Mouse (Mus musculus): ENCODE measurements around the gene Elmo1. TPM values are rescaled to one million over a fixed set of nuclear protein-coding genes. Genes with fewer than 3 reads are reported as not detected.

Elmo1 gene
- polyA plus RNA-seq, 1 experiment from 2014 or later: 43.2 TPM

- H3K9me3 ChIP-seq (replicated peaks; ENCODE audit: control insufficient read depth, low read length, poor library complexity, severe bottlenecking): no peaks in the 10 kb centered on the region
- peak; percentile 64 for ATAC-seq
- WGBS: 61% methylated on average over 3 of the region's 3 CpGs
Observed at GRCm38 (mm10) chr13:20299424-20299823, 209.0 kb downstream of the Elmo1 start.

GRCm38 (mm10) chr13:20300052-20300564 lies 209.7 kb downstream of the Elmo1 start:
- H3K27ac ChIP-seq (ENCODE audit: low read length): no peak overlapping the region
- H3K4me2 ChIP-seq (ENCODE audit: low read length): no peak overlapping the region
- no peak overlapping the region for H3K9ac ChIP-seq (ENCODE audit: low read depth, low read length)
- no peak for ATAC-seq
- no peaks in the 10 kb centered on the region for H3K27me3 ChIP-seq (ENCODE audit: control insufficient read depth, insufficient read depth, low read depth, low read length)
- no peaks in the 10 kb centered on the region for H3K9me3 ChIP-seq (replicated peaks; ENCODE audit: control insufficient read depth, low read length, poor library complexity, severe bottlenecking)
- H3K4me3 ChIP-seq (ENCODE audit: low read depth, low read length): no peak overlapping the region
- no peaks in the 10 kb centered on the region for H3K36me3 ChIP-seq (ENCODE audit: control insufficient read depth, insufficient read depth, low read length)
- no peaks in the 10 kb centered on the region for H3K4me1 ChIP-seq (ENCODE audit: control insufficient read depth, insufficient read depth, low read length)
- 85% methylated on average over 3 of the region's 3 CpGs for WGBS

More at GRCm38 (mm10) chr13:20299424-20299823, 209.0 kb downstream of the Elmo1 start:
- H3K9ac ChIP-seq (ENCODE audit: low read depth, low read length): no peak overlapping the region
- H3K4me1 ChIP-seq (ENCODE audit: control insufficient read depth, insufficient read depth, low read length): no peaks in the 10 kb centered on the region
- no peak overlapping the region for H3K4me3 ChIP-seq (ENCODE audit: low read depth, low read length)
- no peaks in the 10 kb centered on the region for H3K27me3 ChIP-seq (ENCODE audit: control insufficient read depth, insufficient read depth, low read depth, low read length)
- no peaks in the 10 kb centered on the region for H3K36me3 ChIP-seq (ENCODE audit: control insufficient read depth, insufficient read depth, low read length)
- H3K4me2 ChIP-seq (ENCODE audit: low read length): no peak overlapping the region
- no peak overlapping the region for H3K27ac ChIP-seq (ENCODE audit: low read length)

GRCm38 (mm10) chr13:20300626-20301025 lies 210.2 kb downstream of the Elmo1 start:
- H3K4me1 ChIP-seq (ENCODE audit: control insufficient read depth, insufficient read depth, low read length): no peaks in the 10 kb centered on the region
- no peak overlapping the region for H3K27ac ChIP-seq (ENCODE audit: low read length)
- no peak overlapping the region for H3K4me2 ChIP-seq (ENCODE audit: low read length)
- no peaks in the 10 kb centered on the region for H3K36me3 ChIP-seq (ENCODE audit: control insufficient read depth, insufficient read depth, low read length)
- no peak overlapping the region for H3K4me3 ChIP-seq (ENCODE audit: low read depth, low read length)
- no peaks in the 10 kb centered on the region for H3K27me3 ChIP-seq (ENCODE audit: control insufficient read depth, insufficient read depth, low read depth, low read length)
- no peak overlapping the region for H3K9ac ChIP-seq (ENCODE audit: low read depth, low read length)
- 88% methylated on average over 3 of the region's 3 CpGs for WGBS
- no peak for ATAC-seq
- H3K9me3 ChIP-seq (replicated peaks; ENCODE audit: control insufficient read depth, low read length, poor library complexity, severe bottlenecking): no peaks in the 10 kb centered on the region

GRCm38 (mm10) chr13:20301760-20302159 lies 211.4 kb downstream of the Elmo1 start:
- WGBS: 95% methylated on average over 7 of the region's 7 CpGs
- no peak overlapping the region for H3K4me2 ChIP-seq (ENCODE audit: low read length)
- peaks cover 4% of the 10 kb centered on the region; the same call in 1 of the 2 replicates for H3K4me1 ChIP-seq (ENCODE audit: control insufficient read depth, insufficient read depth, low read length)
- no peaks in the 10 kb centered on the region for H3K9me3 ChIP-seq (replicated peaks; ENCODE audit: control insufficient read depth, low read length, poor library complexity, severe bottlenecking)
- no peak for ATAC-seq
- no peak overlapping the region for H3K9ac ChIP-seq (ENCODE audit: low read depth, low read length)
- H3K4me3 ChIP-seq (ENCODE audit: low read depth, low read length): no peak overlapping the region
- no peaks in the 10 kb centered on the region for H3K27me3 ChIP-seq (ENCODE audit: control insufficient read depth, insufficient read depth, low read depth, low read length)
- H3K27ac ChIP-seq (ENCODE audit: low read length): no peak overlapping the region
- no peaks in the 10 kb centered on the region for H3K36me3 ChIP-seq (ENCODE audit: control insufficient read depth, insufficient read depth, low read length)

- H3K4me1 ChIP-seq (ENCODE audit: control insufficient read depth, insufficient read depth, low read length): peaks cover 7% of the 10 kb centered on the region; the same call in 1 of the 2 replicates
- no peak overlapping the region for H3K4me2 ChIP-seq (ENCODE audit: low read length)
- H3K9me3 ChIP-seq (replicated peaks; ENCODE audit: control insufficient read depth, low read length, poor library complexity, severe bottlenecking): no peaks in the 10 kb centered on the region
- H3K4me3 ChIP-seq (ENCODE audit: low read depth, low read length): no peak overlapping the region
- no peak overlapping the region for H3K9ac ChIP-seq (ENCODE audit: low read depth, low read length)
- no peak for ATAC-seq
- H3K27ac ChIP-seq (ENCODE audit: low read length): no peak overlapping the region
- WGBS: 84% methylated on average over 4 of the region's 4 CpGs
- no peaks in the 10 kb centered on the region for H3K27me3 ChIP-seq (ENCODE audit: control insufficient read depth, insufficient read depth, low read depth, low read length)
- no peaks in the 10 kb centered on the region for H3K36me3 ChIP-seq (ENCODE audit: control insufficient read depth, insufficient read depth, low read length)
Observed at GRCm38 (mm10) chr13:20305621-20306020, 215.2 kb downstream of the Elmo1 start.

GRCm38 (mm10) chr13:20306180-20307177 lies 216.1 kb downstream of the Elmo1 start:
- 0 out of 2 replicates have a peak, but pooled peaks have one; percentile 52 for ATAC-seq
- Histone ChIP-seq H3K9ac (ENCODE audit: low read depth, low read length) (no peak overlapping the region), H3K27ac (ENCODE audit: low read length) (no peak overlapping the region), H3K4me3 (ENCODE audit: low read depth, low read length) (no peak overlapping the region), H3K27me3 (ENCODE audit: control insufficient read depth, insufficient read depth, low read depth, low read length) (no peaks in the 10 kb centered on the region), H3K4me1 (ENCODE audit: control insufficient read depth, insufficient read depth, low read length) (peaks cover 7% of the 10 kb centered on the region; the same call in 1 of the 2 replicates), H3K36me3 (ENCODE audit: control insufficient read depth, insufficient read depth, low read length) (no peaks in the 10 kb centered on the region), H3K4me2 (ENCODE audit: low read length) (no peak overlapping the region), H3K9me3 (replicated peaks; ENCODE audit: control insufficient read depth, low read length, poor library complexity, severe bottlenecking) (no peaks in the 10 kb centered on the region)
- WGBS: 66% methylated on average over 5 of the region's 5 CpGs

GRCm38 (mm10) chr13:20307381-20307780 lies 217.0 kb downstream of the Elmo1 start:
- no peak for ATAC-seq
- no peak overlapping the region for H3K9ac ChIP-seq (ENCODE audit: low read depth, low read length)
- no peak overlapping the region for H3K4me3 ChIP-seq (ENCODE audit: low read depth, low read length)
- H3K27ac ChIP-seq (ENCODE audit: low read length): no peak overlapping the region
- H3K4me2 ChIP-seq (ENCODE audit: low read length): no peak overlapping the region
- no peaks in the 10 kb centered on the region for H3K36me3 ChIP-seq (ENCODE audit: control insufficient read depth, insufficient read depth, low read length)
- 90% methylated on average over 2 of the region's 2 CpGs for WGBS
- no peaks in the 10 kb centered on the region for H3K9me3 ChIP-seq (replicated peaks; ENCODE audit: control insufficient read depth, low read length, poor library complexity, severe bottlenecking)
- no peaks in the 10 kb centered on the region for H3K27me3 ChIP-seq (ENCODE audit: control insufficient read depth, insufficient read depth, low read depth, low read length)
- H3K4me1 ChIP-seq (ENCODE audit: control insufficient read depth, insufficient read depth, low read length): peaks cover 7% of the 10 kb centered on the region; the same call in 1 of the 2 replicates

- 9% methylated on average over 3 of the region's 3 CpGs for WGBS
- Histone ChIP-seq H3K4me2 (ENCODE audit: low read length) (no peak overlapping the region), H3K4me1 (ENCODE audit: control insufficient read depth, insufficient read depth, low read length) (peaks cover 5% of the 10 kb centered on the region; the same call in 1 of the 2 replicates), H3K27me3 (ENCODE audit: control insufficient read depth, insufficient read depth, low read depth, low read length) (no peaks in the 10 kb centered on the region), H3K4me3 (ENCODE audit: low read depth, low read length) (no peak overlapping the region), H3K36me3 (ENCODE audit: control insufficient read depth, insufficient read depth, low read length) (no peaks in the 10 kb centered on the region), H3K9me3 (replicated peaks; ENCODE audit: control insufficient read depth, low read length, poor library complexity, severe bottlenecking) (no peaks in the 10 kb centered on the region), H3K27ac (ENCODE audit: low read length) (no peak overlapping the region), H3K9ac (ENCODE audit: low read depth, low read length) (no peak overlapping the region)
- ATAC-seq: peak; percentile 93
Observed at GRCm38 (mm10) chr13:20311612-20312011, 221.2 kb downstream of the Elmo1 start.

- WGBS: 70% methylated on average over 6 of the region's 6 CpGs
- Histone ChIP-seq H3K36me3 (ENCODE audit: control insufficient read depth, insufficient read depth, low read length) (no peaks in the 10 kb centered on the region), H3K27ac (ENCODE audit: low read length) (no peak overlapping the region), H3K4me2 (ENCODE audit: low read length) (no peak overlapping the region), H3K4me1 (ENCODE audit: control insufficient read depth, insufficient read depth, low read length) (no peaks in the 10 kb centered on the region; the same call in 1 of the 2 replicates), H3K27me3 (ENCODE audit: control insufficient read depth, insufficient read depth, low read depth, low read length) (no peaks in the 10 kb centered on the region), H3K9me3 (replicated peaks; ENCODE audit: control insufficient read depth, low read length, poor library complexity, severe bottlenecking) (no peaks in the 10 kb centered on the region), H3K9ac (ENCODE audit: low read depth, low read length) (no peak overlapping the region), H3K4me3 (ENCODE audit: low read depth, low read length) (no peak overlapping the region)
- ATAC-seq: no peak
Observed at GRCm38 (mm10) chr13:20313345-20313744, 222.9 kb downstream of the Elmo1 start.

Measured in midbrain, embryonic 16.5 days (tissue).